Mouse (Mus musculus) ES-E14 (cell line): ENCODE data around the gene Slc4a4. TPM values are rescaled to one million over a fixed set of nuclear protein-coding genes. Genes with fewer than 3 reads are reported as not detected.

Source experiments
- DNase-seq: peaks from one replicate; pipeline ENCODE4 v3.0.0-alpha.2; 2013; ENCODE audit warnings: low read depth, low spot score
- H3K27ac ChIP-seq: 2 replicates; pipeline ENCODE4 v1.5.1; 2012; ENCODE audit warnings: low read depth, mild to moderate bottlenecking, low read length, moderate library complexity, mixed read lengths; ENCODE audit not compliant: poor library complexity, insufficient read depth, severe bottlenecking
- H3K36me3 ChIP-seq: 2 replicates; pipeline ENCODE4 v1.6.1; 2012; ENCODE audit warnings: mild to moderate bottlenecking, low read length, moderate library complexity, mixed read lengths; ENCODE audit not compliant: control insufficient read depth, poor library complexity, insufficient read depth, severe bottlenecking
- H3K4me1 ChIP-seq, 2 experiments: fragments of 150-350 bp in 1 of 2; sonication (generic) in 1 of 2; 2 replicates each; pipeline ENCODE4 v1.6.1; 2012; ENCODE audit warnings: low read length in 2 of 2, mild to moderate bottlenecking in 1 of 2, mixed read lengths in 1 of 2; ENCODE audit not compliant: control insufficient read depth in 2 of 2, insufficient read depth in 2 of 2, poor library complexity in 1 of 2
- H3K4me3 ChIP-seq, 2 experiments: fragments of 150-350 bp in 1 of 2; sonication (generic) in 1 of 2; 2 replicates each; pipeline ENCODE4 v1.5.1; 2012; ENCODE audit warnings: low read length in 2 of 2, low read depth in 1 of 2, mild to moderate bottlenecking in 1 of 2, mixed read lengths in 1 of 2; ENCODE audit not compliant: insufficient read depth in 1 of 2, poor library complexity in 1 of 2, severe bottlenecking in 1 of 2
- H3K9ac ChIP-seq: 2 replicates; pipeline ENCODE4 v1.6.1; 2012; ENCODE audit warnings: low read depth, mild to moderate bottlenecking, low read length, mixed read lengths; ENCODE audit not compliant: poor library complexity, insufficient read depth, severe bottlenecking
- H3K9me3 ChIP-seq: fragments of 150-350 bp; sonication (generic); 2 replicates; pipeline ENCODE4 v1.6.1; 2012; ENCODE audit warnings: low read depth, mild to moderate bottlenecking, low read length; ENCODE audit not compliant: control insufficient read depth, insufficient read depth
- CHD2 ChIP-seq: IDR thresholded peaks from 2 replicates; pipeline ENCODE4 v1.6.1; 2014; ENCODE audit warnings: mild to moderate bottlenecking, low read depth, low read length, inconsistent platforms
- HCFC1 ChIP-seq: IDR thresholded peaks from 2 replicates; pipeline ENCODE4 v1.6.1; 2012; ENCODE audit warnings: low read length, inconsistent platforms, borderline replicate concordance; ENCODE audit not compliant: insufficient read depth
- MAFK ChIP-seq: IDR thresholded peaks from 2 replicates; pipeline ENCODE4 v1.6.1; 2014; ENCODE audit warnings: mild to moderate bottlenecking, low read depth, low read length, inconsistent platforms; ENCODE audit not compliant: insufficient read depth
- ZC3H11A ChIP-seq: IDR thresholded peaks from 2 replicates; pipeline ENCODE4 v1.6.1; 2012; ENCODE audit warnings: low read depth, mild to moderate bottlenecking, inconsistent platforms, low read length, borderline replicate concordance
- ZNF384 ChIP-seq: IDR thresholded peaks from 2 replicates; pipeline ENCODE4 v1.6.1; 2012; ENCODE audit warnings: low read depth, low read length, inconsistent platforms
- in situ Hi-C, 2 experiments: fragments of 600-800 bp; cut with MboI; formaldehyde crosslinking; loops; one replicate each; pipeline ENCODE4 v1.15.1; 2025; ENCODE audit warnings: low sequenced_read_pairs in 2 of 2, inconsistent platforms in 1 of 2; ENCODE audit not compliant: unreplicated experiment in 2 of 2
- total RNA-seq: library from RNA; depleted of rRNA; stranded (reverse); fragments of 300-350 nt; gene quantifications from 2 replicates; pipeline ENCODE4 v1.2.3, GENCODE M21; 2012

The Slc4a4 gene
- total RNA-seq, 1 experiment: 2.5 TPM

- in situ Hi-C loops: no loop called here
- DNase-seq: no peak
- Histone ChIP-seq H3K9me3 (no peaks in the 10 kb centered on the region), H3K4me3 (no peak overlapping the region), H3K27ac (no peak overlapping the region), H3K36me3 (no peaks in the 10 kb centered on the region), H3K9ac (no peak overlapping the region), H3K4me1 (no peaks in the 10 kb centered on the region)
- TF ChIP-seq MAFK: no peak
- TF ChIP-seq HCFC1: no peak
- TF ChIP-seq ZNF384: no peak
- no peak for TF ChIP-seq CHD2
- no peak for TF ChIP-seq ZC3H11A
Measured at GRCm38 (mm10) chr5:88950337-88950736, 63.7 kb downstream of the Slc4a4 start.

DNA sequence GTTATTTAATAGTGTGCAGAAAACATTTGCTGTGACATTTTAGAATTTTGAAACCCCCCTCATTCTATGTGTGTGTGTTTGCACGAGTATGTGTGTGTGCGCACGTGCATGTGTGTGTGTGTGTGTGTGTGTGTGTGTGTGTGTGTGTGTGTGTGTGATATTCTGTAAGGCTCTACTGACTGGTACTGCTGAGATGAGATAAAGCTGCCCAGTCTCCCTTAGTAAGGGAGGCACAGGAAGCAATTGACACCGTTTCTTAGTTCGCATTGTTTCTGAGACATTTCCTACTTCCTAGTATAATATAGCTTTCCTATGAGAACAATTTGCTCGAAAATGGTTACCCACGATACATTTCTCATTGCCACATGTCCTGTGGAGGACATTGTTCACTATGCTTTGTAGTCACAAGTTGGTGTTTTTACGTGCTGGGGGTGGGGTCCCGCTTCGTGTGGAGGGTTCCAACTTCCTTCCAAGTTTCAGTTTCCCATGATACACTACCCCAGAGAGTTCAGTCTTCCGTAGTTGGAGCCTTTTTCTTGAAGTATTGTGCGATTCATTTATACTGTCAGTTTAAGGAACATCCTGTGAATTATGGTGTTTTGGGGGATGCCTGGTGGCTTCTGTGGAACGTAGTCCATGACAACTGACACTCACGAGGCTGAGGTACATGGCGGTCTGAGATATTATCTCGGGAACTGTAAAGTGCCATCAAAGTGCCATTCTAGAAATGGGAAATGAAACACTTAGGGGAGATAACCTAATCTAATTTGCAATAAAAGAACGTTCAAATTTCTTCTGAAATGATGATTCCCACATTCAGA, 66.3 kb downstream of the Slc4a4 start:
- no peaks in the 10 kb centered on the region for H3K9me3 ChIP-seq
- H3K27ac ChIP-seq: no peak overlapping the region
- no peak overlapping the region for H3K9ac ChIP-seq
- H3K4me1 ChIP-seq: no peaks in the 10 kb centered on the region
- in situ Hi-C loops: no loop called here
- DNase-seq: no peak
- no peak overlapping the region for H3K4me3 ChIP-seq
- TF ChIP-seq CHD2 (no peak), MAFK (no peak), HCFC1 (no peak), ZC3H11A (no peak), ZNF384 (no peak)
- H3K36me3 ChIP-seq: no peaks in the 10 kb centered on the region

DNA sequence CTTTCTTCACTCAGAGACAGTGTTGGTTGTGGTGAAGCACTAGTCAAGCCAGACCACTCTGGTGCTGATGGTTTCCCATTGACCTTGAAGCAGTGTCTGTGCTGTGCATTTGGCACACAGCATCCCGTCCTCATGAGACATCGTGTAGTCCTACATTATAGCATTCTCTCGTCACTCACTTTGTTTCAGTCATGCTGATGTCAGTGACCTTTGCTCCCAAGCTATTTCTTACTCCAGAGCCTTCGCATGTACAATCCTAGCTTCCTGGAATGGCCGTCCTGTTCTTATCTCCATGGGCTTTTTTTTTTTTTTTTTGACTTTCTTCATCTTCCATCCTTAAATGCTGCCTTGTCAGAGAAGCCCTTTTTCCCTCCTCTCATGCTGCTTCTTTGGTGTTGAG, 71.1 kb downstream of the Slc4a4 start:
- TF ChIP-seq CHD2 (no peak), ZC3H11A (no peak), HCFC1 (no peak), MAFK (no peak)
- in situ Hi-C loops: no loop called here
- H3K36me3 ChIP-seq: no peaks in the 10 kb centered on the region
- no peak overlapping the region for H3K4me3 ChIP-seq
- H3K9ac ChIP-seq: no peak overlapping the region
- H3K4me1 ChIP-seq: no peaks in the 10 kb centered on the region
- H3K27ac ChIP-seq: no peak overlapping the region
- no peaks in the 10 kb centered on the region for H3K9me3 ChIP-seq
- no peak for DNase-seq

GRCm38 (mm10) chr5:88958966-88959365, 72.3 kb downstream of the Slc4a4 start:
- in situ Hi-C loops: no loop called here
- TF ChIP-seq ZNF384 (no peak), ZC3H11A (no peak), HCFC1 (no peak), MAFK (no peak), CHD2 (no peak)
- no peak overlapping the region for H3K4me3 ChIP-seq
- no peak overlapping the region for H3K9ac ChIP-seq
- H3K27ac ChIP-seq: no peak overlapping the region
- H3K9me3 ChIP-seq: no peaks in the 10 kb centered on the region
- no peaks in the 10 kb centered on the region for H3K36me3 ChIP-seq
- no peak for DNase-seq
- H3K4me1 ChIP-seq: no peaks in the 10 kb centered on the region
